Mouse (Mus musculus) thymus, postnatal 14 days (tissue): Measurements from ENCODE around the gene Adipoq.
"Not testable (repeated sequence)": the region's sequence is repeated elsewhere in the genome, so short reads cannot be mapped to it uniquely, and the experiment has no call there.

Experiments used
- DNase-seq: peaks from one replicate; pipeline ENCODE4 v3.0.0; 2021

The Adipoq gene

GRCm38 (mm10) chr16:23165441-23165840 lies 19.1 kb downstream of the Adipoq start:
- peak; percentile 85 for DNase-seq

- no peak for DNase-seq
These were observed 20.3 kb downstream of the Adipoq start for GRCm38 (mm10) chr16:23166646-23167045.

- no peak for DNase-seq
These were observed 20.7 kb downstream of the Adipoq start for GRCm38 (mm10) chr16:23167079-23167478.

- peak; percentile 3 for DNase-seq
These were observed 24.5 kb downstream of the Adipoq start for GRCm38 (mm10) chr16:23170813-23171212.

- no peak for DNase-seq
These were observed 27.6 kb downstream of the Adipoq start for GRCm38 (mm10) chr16:23173904-23174303.

DNA sequence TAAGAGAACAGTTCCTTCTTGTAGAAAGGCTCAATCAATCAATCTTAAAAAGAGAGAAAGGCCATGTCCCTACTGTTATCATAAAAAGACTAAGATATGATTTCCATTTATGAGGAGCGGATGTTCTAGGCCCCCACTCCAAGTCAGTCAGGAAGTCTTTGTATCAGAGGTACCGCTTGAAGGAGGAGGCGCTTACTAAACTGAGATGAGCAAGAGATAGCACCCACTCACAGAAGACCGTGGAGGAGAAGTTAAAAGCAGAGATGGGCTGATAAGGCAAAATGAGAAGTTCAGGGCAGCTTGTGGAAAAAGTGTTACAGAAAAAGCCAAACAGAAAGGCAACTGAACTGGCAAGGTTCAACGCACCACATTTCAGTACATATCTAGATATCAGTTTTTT lies 28.5 kb downstream of the Adipoq start:
- DNase-seq: peak; percentile 66

- no peak for DNase-seq
These were observed 29.6 kb downstream of the Adipoq start for GRCm38 (mm10) chr16:23175956-23176355.

GRCm38 (mm10) chr16:23177856-23178255 lies 31.5 kb downstream of the Adipoq start:
- no peak for DNase-seq

GRCm38 (mm10) chr16:23178796-23179195 lies 32.5 kb downstream of the Adipoq start:
- no peak for DNase-seq

DNA sequence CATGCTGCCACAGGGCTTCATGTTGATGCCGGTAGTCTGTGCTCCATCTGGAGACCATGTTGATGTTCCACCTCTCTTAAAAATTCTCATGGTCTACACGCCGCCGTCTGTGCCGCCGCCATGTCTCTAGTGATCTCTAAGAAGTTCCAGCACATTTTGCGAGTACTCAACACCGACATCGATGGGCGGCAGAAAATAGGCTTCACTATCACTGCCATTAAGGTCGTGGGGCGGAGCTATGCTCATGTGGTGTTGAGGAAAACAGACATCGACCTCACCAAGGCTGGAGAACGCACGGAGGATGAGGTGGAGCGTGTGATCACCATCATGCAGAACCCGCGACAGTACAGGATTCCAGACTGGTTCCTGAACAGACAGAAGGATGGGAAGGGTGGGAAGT lies 33.1 kb downstream of the Adipoq start:
- DNase-seq: not testable (repeated sequence)

- peak; percentile 33 for DNase-seq
These were observed 34.7 kb downstream of the Adipoq start for GRCm38 (mm10) chr16:23181054-23181453.

DNA sequence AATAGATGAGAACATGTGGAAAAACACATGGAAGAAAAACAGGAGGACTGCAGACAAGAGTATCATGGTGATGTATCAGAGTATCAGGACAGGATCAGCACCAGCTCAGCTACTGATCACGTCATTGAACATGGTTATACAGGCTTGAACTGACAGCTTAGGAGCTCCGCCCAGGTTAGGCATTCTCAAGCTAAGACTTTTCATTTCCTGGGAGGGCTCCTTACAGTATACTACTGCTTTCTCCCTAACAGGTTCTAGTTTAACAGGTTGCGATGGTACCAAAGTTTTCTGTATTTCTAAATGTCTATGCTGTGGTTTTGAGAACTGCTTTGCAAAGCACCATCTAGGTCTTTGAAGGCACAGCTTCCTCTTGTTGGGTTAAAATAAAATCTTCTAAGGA lies 35.2 kb downstream of the Adipoq start:
- DNase-seq: peak; percentile 54

DNA sequence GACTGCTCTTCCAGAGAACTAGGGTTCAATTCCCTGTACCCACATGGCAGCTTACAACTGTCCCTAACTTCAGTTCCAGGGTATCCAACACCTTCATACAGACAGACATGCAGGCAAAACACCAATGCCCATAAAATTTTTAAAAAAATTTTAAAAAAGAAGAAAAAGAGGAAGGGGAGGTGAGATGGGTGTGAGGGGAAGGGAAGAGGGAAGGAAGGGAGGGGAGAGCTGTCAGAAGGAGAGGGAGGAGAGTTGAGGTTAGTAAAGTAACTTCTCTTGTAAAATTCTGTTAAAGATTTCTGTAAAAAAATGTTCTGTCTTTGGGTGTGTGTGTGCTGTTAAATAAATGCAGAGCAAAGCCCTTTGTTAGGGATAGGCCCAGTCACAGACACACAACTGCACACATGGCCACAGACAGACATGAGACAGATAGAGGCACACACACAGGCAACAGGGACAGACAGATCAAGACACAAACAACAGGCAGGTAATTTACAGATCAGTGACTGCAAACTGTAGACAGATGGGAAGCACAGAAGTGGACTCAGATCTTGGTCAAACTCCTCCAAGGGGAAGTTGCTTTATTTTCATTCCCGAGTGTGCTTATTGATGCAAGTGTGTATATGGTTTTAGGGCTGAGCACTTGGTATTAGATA lies 35.7 kb downstream of the Adipoq start:
- no peak for DNase-seq

- DNase-seq: no peak
These were observed 39.5 kb downstream of the Adipoq start for GRCm38 (mm10) chr16:23185824-23186223.

- DNase-seq: no peak
These were observed 40.1 kb downstream of the Adipoq start for GRCm38 (mm10) chr16:23186418-23186817.

DNA sequence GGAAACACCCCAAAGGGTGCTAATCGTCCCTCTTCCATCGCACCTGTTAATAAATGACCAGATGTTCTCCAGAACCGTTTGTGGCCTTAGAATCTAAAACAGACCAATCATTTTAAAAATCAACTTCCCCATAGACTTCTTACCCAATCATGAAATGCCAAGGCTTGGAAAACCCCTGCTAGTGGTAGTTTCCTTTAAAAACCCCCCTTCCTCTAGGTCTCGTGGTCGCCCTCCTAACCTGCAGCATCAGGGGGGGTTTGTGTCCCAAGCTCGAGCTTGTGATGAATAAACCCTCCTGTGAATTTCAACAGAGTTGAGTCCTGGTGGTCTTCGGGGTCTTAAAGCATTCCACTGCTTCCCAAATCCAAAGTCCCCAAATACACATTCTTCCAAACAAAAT lies 41.6 kb downstream of the Adipoq start:
- DNase-seq: no peak

- no peak for DNase-seq
These were observed 43.3 kb downstream of the Adipoq start for GRCm38 (mm10) chr16:23189612-23190011.

DNA sequence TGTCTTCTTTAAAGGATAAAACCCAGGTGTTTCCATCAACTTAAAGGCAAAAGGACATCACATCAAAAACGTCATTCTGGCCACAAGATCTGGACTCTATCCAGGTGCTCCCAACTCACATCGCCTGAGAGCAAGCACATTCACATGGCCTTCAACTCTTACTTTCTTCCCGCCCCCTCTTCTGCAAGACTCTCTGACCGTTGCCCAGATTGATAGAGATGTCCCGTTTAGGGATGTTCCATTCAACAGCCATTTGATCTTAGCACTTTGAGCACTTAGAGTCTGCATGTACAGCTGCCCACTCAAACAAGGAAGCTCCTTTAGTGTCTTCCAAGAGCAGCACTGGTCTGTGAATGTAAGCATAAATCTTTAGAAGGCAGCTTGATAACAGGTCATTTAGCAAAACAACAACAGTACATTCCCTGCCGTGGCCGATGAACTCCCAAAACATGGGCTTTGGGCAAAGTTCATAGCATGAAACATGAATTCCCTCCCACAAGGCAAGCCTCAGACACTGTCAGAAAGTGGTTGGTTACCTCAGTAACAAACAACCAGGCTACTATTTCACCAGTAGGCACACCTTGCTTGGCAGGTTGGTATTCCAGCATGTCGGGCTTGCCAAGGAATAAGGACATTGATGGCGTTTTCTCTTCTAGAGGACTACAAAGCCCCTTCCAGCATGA lies 45.4 kb downstream of the Adipoq start:
- no peak for DNase-seq

DNA sequence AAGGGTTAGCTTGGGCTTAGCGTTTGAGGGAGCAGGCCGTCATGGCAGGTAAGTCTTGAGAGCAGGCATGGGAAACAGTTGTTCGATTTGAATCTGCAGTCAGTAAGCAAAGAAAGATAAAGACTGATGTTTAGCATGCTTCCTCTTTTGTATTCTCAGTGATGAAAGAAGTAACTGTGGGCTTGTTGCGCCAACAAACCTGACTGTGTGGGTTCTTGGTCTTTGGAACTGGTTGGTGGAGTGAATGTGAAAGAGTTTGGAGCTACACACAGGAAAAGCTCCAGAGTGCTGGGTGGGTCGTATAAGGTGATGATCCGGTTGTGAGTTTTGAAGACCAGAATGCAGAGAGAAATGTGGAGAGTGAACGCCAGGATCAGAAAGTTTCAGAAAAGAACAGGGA lies 49.3 kb downstream of the Adipoq start:
- DNase-seq: no peak

- no peak for DNase-seq
These were observed 50.0 kb downstream of the Adipoq start for GRCm38 (mm10) chr16:23196296-23196695.

DNA sequence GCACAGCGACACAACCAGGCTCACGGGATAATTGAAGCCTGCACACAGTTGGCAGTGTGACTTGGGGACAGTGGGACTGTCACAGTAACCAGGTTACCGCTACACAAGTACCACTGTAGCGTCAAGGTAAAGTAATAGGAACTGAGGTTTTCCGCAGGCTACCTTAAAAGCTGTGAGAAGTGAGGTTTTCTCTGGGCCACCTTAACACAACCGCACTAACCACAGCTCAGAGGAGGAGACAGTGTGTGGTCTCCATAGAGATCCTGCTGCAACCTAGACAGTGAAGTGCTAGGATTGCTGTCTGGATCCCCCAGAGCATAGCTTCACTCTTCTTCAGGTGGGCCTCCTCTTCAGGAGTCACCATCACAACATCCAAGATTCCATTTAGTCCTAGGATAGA lies 50.5 kb downstream of the Adipoq start:
- DNase-seq: no peak

DNA sequence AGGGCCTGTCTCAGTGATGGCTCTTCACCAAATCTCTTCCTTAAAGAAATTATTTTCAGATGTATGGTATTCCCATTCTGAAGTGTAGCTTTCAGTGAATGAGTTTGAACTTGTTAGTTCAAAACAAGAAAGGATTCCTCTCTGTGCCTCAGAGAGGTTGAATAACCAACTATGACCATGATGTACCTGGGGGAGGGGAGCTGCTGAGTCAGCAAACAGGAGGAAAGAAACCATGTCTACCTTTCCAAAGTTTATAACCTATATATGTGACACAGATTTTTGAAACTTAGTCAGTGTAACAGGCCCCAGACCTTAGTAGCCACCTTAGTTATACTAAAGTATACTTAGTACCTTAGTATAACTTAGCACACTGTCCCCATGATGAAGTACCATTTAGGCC lies 55.2 kb downstream of the Adipoq start:
- DNase-seq: no peak
